Mouse (Mus musculus): ENCODE data around the gene Zfp365. TPM values are rescaled to one million over a fixed set of nuclear protein-coding genes. Genes with fewer than 3 reads are reported as not detected.

Zfp365 gene
- polyA plus RNA-seq (2014; fragmentation: Nextera tagmentation; extraction: Ambion mirVana), result 0.21 and 0.31 TPM in 2 replicates

DNA sequence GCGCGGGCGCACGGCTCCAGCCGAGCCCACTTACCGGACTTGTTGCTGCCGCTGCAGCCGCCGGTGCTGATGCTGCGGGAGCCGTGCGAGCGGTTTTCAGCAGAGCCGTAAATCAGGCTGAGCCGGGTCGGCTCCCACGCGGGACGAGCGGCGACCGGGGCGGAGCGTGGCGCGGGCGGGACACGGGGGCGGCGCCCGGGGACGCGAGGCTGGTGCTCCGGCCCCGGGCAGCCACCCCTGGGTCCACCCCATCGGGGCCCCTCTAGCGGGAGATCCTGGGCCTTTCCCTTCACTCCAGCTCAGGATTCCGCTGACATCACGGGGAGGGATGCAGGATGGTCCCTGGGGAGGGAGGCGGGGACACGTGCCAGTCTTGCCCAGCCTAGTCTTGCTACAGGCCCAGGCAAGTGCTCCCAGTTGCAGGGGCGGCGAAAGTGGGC lies at the start of gene Zfp365:
TSS of gene Zfp365 (minus strand) at position 326 of the 440 bp plus-strand sequence.
- WGBS, result 3% methylated on average over 43 of the region's 43 CpGs
- ATAC-seq (replicated peaks; ENCODE audit: low FRiP score) (no peak; the same call in 1 of the 2 replicates), DNase-seq (ENCODE audit: low spot score) (peak; percentile 51)
- H3K9ac ChIP-seq (ENCODE audit: low read depth, low read length), result peak within 1 kb of the TSS; percentile 34; the same call in 1 of the 2 replicates
- H3K4me2 ChIP-seq, result peak within 1 kb of the TSS; percentile 92
- H3K36me3 ChIP-seq (ENCODE audit: control insufficient read depth, insufficient read depth, low read length), result no peaks in the 10 kb centered on the region
- H3K27me3 ChIP-seq (replicated peaks; ENCODE audit: control insufficient read depth, insufficient read depth, low read length), result peaks cover 16% of the 10 kb centered on the region
- no peaks in the 10 kb centered on the region; the same call in 1 of the 2 replicates for H3K4me1 ChIP-seq (replicated peaks; ENCODE audit: control insufficient read depth, insufficient read depth, low read length)
- H3K4me3 ChIP-seq (ENCODE audit: low read depth, low read length), result peak within 1 kb of the TSS; percentile 56
- H3K9me3 ChIP-seq (ENCODE audit: control insufficient read depth, low read length), result no peaks in the 10 kb centered on the region
- H3K27ac ChIP-seq (ENCODE audit: low read depth, low read length), result no peak within 1 kb of the TSS

DNA sequence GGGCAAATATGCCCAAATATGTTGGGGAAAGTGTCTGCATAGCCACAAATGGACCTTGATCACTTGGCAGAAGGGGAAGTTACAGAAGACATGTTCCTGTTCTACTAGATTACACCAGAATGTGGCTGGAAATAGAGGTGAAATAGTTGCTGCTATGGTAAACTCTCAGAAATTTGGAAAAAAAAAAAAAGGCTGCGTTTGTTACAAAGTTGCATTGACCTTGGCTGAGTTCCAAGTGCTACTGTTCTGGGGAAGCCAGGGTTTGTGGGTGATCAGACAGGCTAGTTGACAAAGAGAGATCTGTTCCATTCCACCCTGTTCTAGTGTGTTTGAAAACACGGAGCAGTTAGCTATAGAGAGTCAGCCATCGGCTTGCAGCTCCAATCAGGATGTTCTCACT lies 47.5 kb upstream of the Zfp365 start:
- DNase-seq (ENCODE audit: low spot score) (no peak), ATAC-seq (replicated peaks; ENCODE audit: low FRiP score) (no peak)
- 62% methylated on average over 3 of the region's 3 CpGs for WGBS
- H3K9me3 ChIP-seq (ENCODE audit: control insufficient read depth, low read length), result no peaks in the 10 kb centered on the region
- no peaks in the 10 kb centered on the region for H3K4me1 ChIP-seq (replicated peaks; ENCODE audit: control insufficient read depth, insufficient read depth, low read length)
- H3K36me3 ChIP-seq (ENCODE audit: control insufficient read depth, insufficient read depth, low read length), result no peaks in the 10 kb centered on the region
- H3K27ac ChIP-seq (ENCODE audit: low read depth, low read length), result no peak overlapping the region
- H3K27me3 ChIP-seq (replicated peaks; ENCODE audit: control insufficient read depth, insufficient read depth, low read length), result no peaks in the 10 kb centered on the region
- no peak overlapping the region for H3K4me3 ChIP-seq (ENCODE audit: low read depth, low read length)
- no peak overlapping the region for H3K4me2 ChIP-seq
- H3K9ac ChIP-seq (ENCODE audit: low read depth, low read length), result no peak overlapping the region

- H3K36me3 ChIP-seq (ENCODE audit: control insufficient read depth, insufficient read depth, low read length), result no peaks in the 10 kb centered on the region
Measured at GRCm38 (mm10) chr10:67955982-67956381, 43.5 kb upstream of the Zfp365 start.

DNA sequence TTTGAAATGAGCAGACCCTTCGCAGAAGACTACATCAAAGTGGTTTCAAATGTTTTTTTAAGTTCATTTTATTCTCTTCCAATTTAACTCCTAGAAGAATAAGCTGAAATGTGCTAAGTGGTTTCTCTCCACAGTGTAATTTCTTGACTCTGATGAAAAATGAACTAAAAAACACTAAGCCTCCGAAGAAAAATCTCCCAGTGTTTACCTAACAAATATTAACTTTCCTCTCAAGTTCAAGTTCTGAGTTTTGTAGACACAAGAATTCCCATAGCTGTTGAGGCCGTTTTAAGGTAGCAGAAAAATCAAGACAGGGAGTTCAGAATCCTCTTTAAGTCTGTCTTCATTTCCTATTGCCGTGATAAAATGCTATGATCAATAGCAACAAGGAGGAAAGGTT lies 39.2 kb upstream of the Zfp365 start:
- Histone ChIP-seq H3K9ac (ENCODE audit: low read depth, low read length) (no peak overlapping the region), H3K9me3 (ENCODE audit: control insufficient read depth, low read length) (no peaks in the 10 kb centered on the region), H3K4me1 (replicated peaks; ENCODE audit: control insufficient read depth, insufficient read depth, low read length) (no peaks in the 10 kb centered on the region), H3K4me3 (ENCODE audit: low read depth, low read length) (no peak overlapping the region), H3K36me3 (ENCODE audit: control insufficient read depth, insufficient read depth, low read length) (no peaks in the 10 kb centered on the region), H3K27me3 (replicated peaks; ENCODE audit: control insufficient read depth, insufficient read depth, low read length) (no peaks in the 10 kb centered on the region), H3K27ac (ENCODE audit: low read depth, low read length) (no peak overlapping the region), H3K4me2 (no peak overlapping the region)
- no peak for ATAC-seq (replicated peaks; ENCODE audit: low FRiP score)
- DNase-seq (ENCODE audit: low spot score), result no peak
- WGBS, result 73% methylated on average over 4 of the region's 4 CpGs

More at GRCm38 (mm10) chr10:67955982-67956381, 43.5 kb upstream of the Zfp365 start:
- no peak for DNase-seq (ENCODE audit: low spot score)
- Histone ChIP-seq H3K27ac (ENCODE audit: low read depth, low read length) (no peak overlapping the region), H3K4me2 (no peak overlapping the region), H3K9ac (ENCODE audit: low read depth, low read length) (no peak overlapping the region), H3K4me1 (replicated peaks; ENCODE audit: control insufficient read depth, insufficient read depth, low read length) (no peaks in the 10 kb centered on the region), H3K9me3 (ENCODE audit: control insufficient read depth, low read length) (no peaks in the 10 kb centered on the region), H3K27me3 (replicated peaks; ENCODE audit: control insufficient read depth, insufficient read depth, low read length) (no peaks in the 10 kb centered on the region), H3K4me3 (ENCODE audit: low read depth, low read length) (no peak overlapping the region)
- no peak for ATAC-seq (replicated peaks; ENCODE audit: low FRiP score)
- 87% methylated on average over 2 of the region's 2 CpGs for WGBS

DNA sequence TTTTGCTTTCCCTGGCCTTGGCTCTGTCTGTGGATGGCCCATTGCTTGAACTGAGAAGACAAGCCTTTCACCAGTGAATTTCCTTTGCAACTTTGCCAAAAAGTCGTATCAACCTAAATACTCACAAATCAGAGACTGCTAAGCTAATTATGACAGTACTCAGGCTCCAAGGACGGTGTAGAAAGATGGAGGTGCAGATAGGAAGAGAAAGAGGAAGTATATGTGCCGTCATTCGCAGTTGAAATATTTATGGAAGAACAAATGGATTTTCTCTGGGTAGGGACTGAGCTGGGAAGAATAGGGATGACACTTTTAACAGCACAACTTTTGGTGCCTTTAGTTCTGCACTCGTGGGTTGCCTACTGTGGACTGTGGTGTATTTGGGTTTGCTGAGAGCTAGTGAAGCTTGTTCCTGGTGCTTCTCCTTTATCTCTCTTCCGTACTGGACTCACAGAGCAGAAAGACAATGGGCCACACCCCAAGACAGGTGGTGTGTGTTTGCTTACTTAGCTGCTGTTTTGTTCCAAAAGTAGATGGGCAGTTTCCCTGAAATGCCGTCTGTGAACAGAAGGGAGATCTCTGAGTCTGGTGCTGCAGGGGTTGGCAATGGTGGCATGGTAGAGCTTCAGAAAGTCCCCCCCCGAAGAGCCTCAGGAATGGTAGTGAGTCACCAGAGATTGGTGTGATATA lies 37.7 kb upstream of the Zfp365 start:
- Histone ChIP-seq H3K9me3 (ENCODE audit: control insufficient read depth, low read length) (no peaks in the 10 kb centered on the region), H3K4me2 (no peak overlapping the region), H3K4me3 (ENCODE audit: low read depth, low read length) (no peak overlapping the region), H3K36me3 (ENCODE audit: control insufficient read depth, insufficient read depth, low read length) (no peaks in the 10 kb centered on the region), H3K27me3 (replicated peaks; ENCODE audit: control insufficient read depth, insufficient read depth, low read length) (no peaks in the 10 kb centered on the region), H3K4me1 (replicated peaks; ENCODE audit: control insufficient read depth, insufficient read depth, low read length) (no peaks in the 10 kb centered on the region), H3K27ac (ENCODE audit: low read depth, low read length) (no peak overlapping the region), H3K9ac (ENCODE audit: low read depth, low read length) (no peak overlapping the region)
- ATAC-seq (replicated peaks; ENCODE audit: low FRiP score), result no peak
- no peak for DNase-seq (ENCODE audit: low spot score)
- 51% methylated on average over 8 of the region's 8 CpGs for WGBS

DNA sequence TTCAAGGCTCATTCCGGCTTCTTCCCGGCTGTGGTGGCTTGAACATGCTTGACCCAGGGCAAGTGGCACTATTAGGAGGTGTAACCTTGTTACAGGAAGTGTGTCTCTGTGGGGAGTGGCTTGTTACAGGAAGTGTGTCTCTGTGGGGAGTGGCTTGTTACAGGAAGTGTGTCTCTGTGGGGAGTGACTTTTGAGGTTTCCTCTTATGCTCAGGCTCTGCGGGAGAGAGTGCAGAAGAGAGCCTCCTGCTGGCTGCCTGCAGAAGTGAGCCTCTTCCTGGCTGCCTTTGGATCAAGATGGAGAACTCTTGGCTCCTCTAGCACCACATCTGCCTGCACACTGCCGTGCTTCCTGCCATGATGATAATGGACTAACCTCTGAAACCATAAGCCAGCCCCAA lies 31.1 kb upstream of the Zfp365 start:
- no peak for DNase-seq (ENCODE audit: low spot score)
- Histone ChIP-seq H3K4me1 (replicated peaks; ENCODE audit: control insufficient read depth, insufficient read depth, low read length) (no peaks in the 10 kb centered on the region), H3K27me3 (replicated peaks; ENCODE audit: control insufficient read depth, insufficient read depth, low read length) (no peaks in the 10 kb centered on the region), H3K4me3 (ENCODE audit: low read depth, low read length) (no peak overlapping the region), H3K9me3 (ENCODE audit: control insufficient read depth, low read length) (no peaks in the 10 kb centered on the region), H3K36me3 (ENCODE audit: control insufficient read depth, insufficient read depth, low read length) (no peaks in the 10 kb centered on the region), H3K4me2 (no peak overlapping the region), H3K27ac (ENCODE audit: low read depth, low read length) (no peak overlapping the region), H3K9ac (ENCODE audit: low read depth, low read length) (no peak overlapping the region)
- ATAC-seq (replicated peaks; ENCODE audit: low FRiP score), result no peak
- WGBS, result 81% methylated on average over 4 of the region's 4 CpGs

DNA sequence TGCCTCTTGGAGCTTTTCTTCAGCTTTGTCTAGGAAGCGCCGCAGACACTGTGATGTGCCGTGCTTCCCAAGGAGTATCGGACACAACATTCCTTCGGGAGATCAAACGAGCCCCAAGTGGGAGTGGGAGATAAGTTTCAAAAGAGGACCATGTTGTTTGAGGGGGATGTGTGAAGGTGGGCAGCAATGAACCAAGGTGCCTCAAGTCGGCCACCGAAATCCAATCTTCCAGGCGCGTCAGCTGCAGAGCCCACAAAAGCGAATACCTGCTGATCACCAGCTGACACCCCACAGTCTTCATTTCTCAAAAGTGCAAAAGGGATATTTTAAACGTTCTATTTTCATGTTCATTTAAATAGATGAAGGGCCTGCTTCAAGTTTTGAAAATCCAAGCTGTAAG lies 27.1 kb upstream of the Zfp365 start:
- Histone ChIP-seq H3K4me3 (ENCODE audit: low read depth, low read length) (no peak overlapping the region), H3K9me3 (ENCODE audit: control insufficient read depth, low read length) (no peaks in the 10 kb centered on the region), H3K27me3 (replicated peaks; ENCODE audit: control insufficient read depth, insufficient read depth, low read length) (no peaks in the 10 kb centered on the region), H3K4me1 (replicated peaks; ENCODE audit: control insufficient read depth, insufficient read depth, low read length) (no peaks in the 10 kb centered on the region), H3K9ac (ENCODE audit: low read depth, low read length) (no peak overlapping the region), H3K36me3 (ENCODE audit: control insufficient read depth, insufficient read depth, low read length) (no peaks in the 10 kb centered on the region), H3K27ac (ENCODE audit: low read depth, low read length) (no peak overlapping the region), H3K4me2 (no peak overlapping the region)
- no peak for ATAC-seq (replicated peaks; ENCODE audit: low FRiP score)
- WGBS, result 69% methylated on average over 12 of the region's 12 CpGs
- no peak for DNase-seq (ENCODE audit: low spot score)

DNA sequence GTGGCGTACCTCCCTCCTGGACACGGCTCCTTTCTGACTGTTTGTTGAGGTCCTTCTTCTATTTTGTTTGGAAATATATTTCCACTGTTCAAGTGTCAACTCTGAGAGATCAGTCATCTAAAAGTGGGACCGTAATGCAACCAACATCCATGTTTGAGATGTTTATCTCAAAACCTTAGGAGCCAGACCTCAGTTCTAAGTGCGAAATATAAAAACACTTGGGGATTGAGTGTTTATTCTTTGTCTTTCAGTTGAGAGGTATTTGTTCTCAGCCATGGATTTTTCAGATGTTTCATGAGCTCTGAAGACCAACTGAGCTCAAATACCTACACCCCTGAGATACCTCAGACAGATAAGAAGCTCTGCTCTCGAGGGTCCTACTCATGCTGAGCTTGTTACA lies 25.3 kb upstream of the Zfp365 start:
- no peak for ATAC-seq (replicated peaks; ENCODE audit: low FRiP score)

GRCm38 (mm10) chr10:67936944-67937343 lies 24.5 kb upstream of the Zfp365 start:
- no peak overlapping the region for H3K4me2 ChIP-seq
- ATAC-seq (replicated peaks; ENCODE audit: low FRiP score) (no peak), DNase-seq (ENCODE audit: low spot score) (no peak)
- no peaks in the 10 kb centered on the region for H3K9me3 ChIP-seq (ENCODE audit: control insufficient read depth, low read length)
- no peaks in the 10 kb centered on the region for H3K27me3 ChIP-seq (replicated peaks; ENCODE audit: control insufficient read depth, insufficient read depth, low read length)
- 68% methylated on average over 4 of the region's 4 CpGs for WGBS
- no peaks in the 10 kb centered on the region for H3K36me3 ChIP-seq (ENCODE audit: control insufficient read depth, insufficient read depth, low read length)
- H3K4me1 ChIP-seq (replicated peaks; ENCODE audit: control insufficient read depth, insufficient read depth, low read length), result no peaks in the 10 kb centered on the region
- no peak overlapping the region for H3K4me3 ChIP-seq (ENCODE audit: low read depth, low read length)
- no peak overlapping the region for H3K27ac ChIP-seq (ENCODE audit: low read depth, low read length)
- no peak overlapping the region for H3K9ac ChIP-seq (ENCODE audit: low read depth, low read length)

More for the DNA sequence above, 25.3 kb upstream of the Zfp365 start:
- no peaks in the 10 kb centered on the region for H3K27me3 ChIP-seq (replicated peaks; ENCODE audit: control insufficient read depth, insufficient read depth, low read length)
- H3K27ac ChIP-seq (ENCODE audit: low read depth, low read length), result no peak overlapping the region
- no peak for DNase-seq (ENCODE audit: low spot score)
- H3K9me3 ChIP-seq (ENCODE audit: control insufficient read depth, low read length), result no peaks in the 10 kb centered on the region
- no peak overlapping the region for H3K4me3 ChIP-seq (ENCODE audit: low read depth, low read length)
- no peak overlapping the region for H3K9ac ChIP-seq (ENCODE audit: low read depth, low read length)
- H3K4me2 ChIP-seq, result no peak overlapping the region
- no peaks in the 10 kb centered on the region for H3K36me3 ChIP-seq (ENCODE audit: control insufficient read depth, insufficient read depth, low read length)
- H3K4me1 ChIP-seq (replicated peaks; ENCODE audit: control insufficient read depth, insufficient read depth, low read length), result no peaks in the 10 kb centered on the region
- 81% methylated on average over 5 of the region's 5 CpGs for WGBS

All from liver, embryonic 11.5 days (tissue).